Mouse (Mus musculus): ENCODE measurements at regions not wholly inside any gene's neighbourhood (a gene's known extent, or its start where the extent isn't known, plus 50 kb on each side); places are given as distances from the start of the nearest gene placed in this dataset.

GRCm38 (mm10) chr9:61645661-61646425 is 268.5 kb downstream of the Rplp1 start:
- TF ChIP-seq POLR2A (IDR thresholded peaks at IDR 0.05; ENCODE audit: low read depth, low read length) (no peak), CTCF (conservative IDR thresholded peaks at IDR 0.05; ENCODE audit: insufficient read depth, insufficient read length, low read depth, low read length) (no peak)
